11 mouse cellular contexts compared by ENCODE assay signal in the genomic region with DNA sequence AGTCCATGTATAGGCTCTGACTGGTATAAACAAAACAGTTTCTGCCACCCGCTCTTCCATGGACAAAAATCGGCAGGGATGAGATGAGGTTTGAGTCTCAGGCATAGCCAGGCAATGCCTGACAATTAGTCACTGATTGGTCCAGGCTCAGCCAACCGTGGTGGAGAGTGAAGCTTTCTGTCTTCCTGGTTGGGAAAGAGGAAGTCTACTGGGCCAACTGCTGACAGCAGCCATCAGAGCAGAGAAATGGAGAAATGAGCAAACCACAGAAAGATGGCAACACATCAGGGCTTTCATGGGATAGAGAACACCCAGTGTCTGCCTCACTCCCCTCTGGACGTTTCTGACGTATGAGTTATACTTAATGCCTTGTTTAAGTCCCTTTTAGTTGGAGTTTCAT. TPM values are rescaled to one million over a fixed set of nuclear protein-coding genes. Genes with fewer than 3 reads are reported as not detected.
DNase-seq lines count a peak whose midpoint lies in the region; ATAC-seq lines count a peak whose summit lies in the region.
"Had no signal": no experiment of that assay in that cellular context is flagged by ENCODE, and none has a peak within 500 bp of the region (broad histone marks: within the 10 kb centered on the region; RNA-seq: fewer than 3 reads in every experiment).

No protein-coding gene starts in this region.

- no peak overlapping the region for H3K4me3 ChIP-seq in lung, embryonic 16.5 days (ENCODE audit: low read length)
- no peak overlapping the region for H3K4me3 ChIP-seq in hindbrain, embryonic 16.5 days (ENCODE audit: low read length)
- H3K4me3 ChIP-seq: forebrain, embryonic 13.5 days; limb, embryonic 13.5 days had no signal

- H3K9me3 ChIP-seq in lung, embryonic 16.5 days (ENCODE audit: control insufficient read depth, low read length): no peaks in the 10 kb centered on the region
- no peaks in the 10 kb centered on the region for H3K9me3 ChIP-seq in hindbrain, embryonic 16.5 days (ENCODE audit: control insufficient read depth, low read length)
- H3K9me3 ChIP-seq: forebrain, embryonic 13.5 days; limb, embryonic 13.5 days had no signal

- DNase-seq in frontal cortex, postnatal 10 days (ENCODE audit: low spot score in 2 of 2): no peak
- peak; percentile 31 to 33 for DNase-seq in spleen, adult 18-20 months
- no peak for DNase-seq in spleen, adult 12 weeks (ENCODE audit: low spot score)
- DNase-seq in left cerebral cortex, postnatal 14 days (ENCODE audit: low spot score in 2 of 2): no peak
- DNase-seq in T-cell, adult 2 months (ENCODE audit: low spot score): no peak

- 42% methylated on average over 5 of the region's 5 CpGs for WGBS in lung, embryonic 16.5 days
- 82% methylated on average over 5 of the region's 5 CpGs for WGBS in hindbrain, embryonic 16.5 days

- intact Hi-C loops in left cerebral cortex, postnatal 14 days (cut with DNase I): no loop called here

- no peak overlapping the region for H3K9ac ChIP-seq in lung, embryonic 16.5 days (ENCODE audit: low read length)
- no peak overlapping the region for H3K9ac ChIP-seq in hindbrain, embryonic 16.5 days (ENCODE audit: low read depth, low read length)
- H3K9ac ChIP-seq: forebrain, embryonic 13.5 days; limb, embryonic 13.5 days had no signal

- peaks cover 8% of the 10 kb centered on the region for H3K4me1 ChIP-seq in lung, embryonic 16.5 days (replicated peaks; ENCODE audit: control insufficient read depth, insufficient read depth, low read length)
- no peaks in the 10 kb centered on the region for H3K4me1 ChIP-seq in hindbrain, embryonic 16.5 days (ENCODE audit: control insufficient read depth, insufficient read depth, low read depth, low read length)
- H3K4me1 ChIP-seq: forebrain, embryonic 13.5 days had no signal

- no peaks in the 10 kb centered on the region for H3K36me3 ChIP-seq in lung, embryonic 16.5 days (ENCODE audit: control insufficient read depth, insufficient read depth, low read length)
- H3K36me3 ChIP-seq in hindbrain, embryonic 16.5 days (ENCODE audit: control insufficient read depth, insufficient read depth, low read length): no peaks in the 10 kb centered on the region
- H3K36me3 ChIP-seq: limb, embryonic 13.5 days had no signal

- H3K27ac ChIP-seq in lung, embryonic 16.5 days (ENCODE audit: low read length): peak overlapping the region; percentile 69
- H3K27ac ChIP-seq in hindbrain, embryonic 16.5 days (ENCODE audit: low read depth, low read length): no peak overlapping the region
- H3K27ac ChIP-seq: forebrain, embryonic 13.5 days; limb, embryonic 13.5 days had no signal

- H3K4me2 ChIP-seq in lung, embryonic 16.5 days (ENCODE audit: low read depth, low read length): no peak overlapping the region
- H3K4me2 ChIP-seq in hindbrain, embryonic 16.5 days (ENCODE audit: low read length): no peak overlapping the region
- H3K4me2 ChIP-seq: forebrain, embryonic 13.5 days; limb, embryonic 13.5 days had no signal

- ATAC-seq in frontal cortex, adult (ENCODE audit: low TSS enrichment): peak; percentile 20; the same call in 1 of the 2 replicates
- ATAC-seq in lung, embryonic 16.5 days (ENCODE audit: low read depth): peak; percentile 77
- ATAC-seq in hindbrain, embryonic 16.5 days: no peak
- ATAC-seq: intestine, embryonic 16.5 days had no signal

- H3K27me3 ChIP-seq in lung, embryonic 16.5 days (ENCODE audit: control insufficient read depth, insufficient read depth, low read depth, low read length): no peaks in the 10 kb centered on the region
- no peaks in the 10 kb centered on the region for H3K27me3 ChIP-seq in hindbrain, embryonic 16.5 days (replicated peaks; ENCODE audit: control insufficient read depth, insufficient read depth, low read length)
- H3K27me3 ChIP-seq: forebrain, embryonic 13.5 days; limb, embryonic 13.5 days had no signal

RNA-seq across cellular contexts. Expression of gene Itga8, which starts 15.6 kb away (rescaled TPM):
- 33.4 and 36.7 TPM in 2 replicates for polyA plus RNA-seq in lung, embryonic 16.5 days (2015; fragmentation: Nextera tagmentation; extraction: Ambion mirVana)
- total RNA-seq in left cerebral cortex, postnatal 14 days (2021): 1 to 10 TPM; 4.8 to 6.0 TPM
- polyA plus RNA-seq in hindbrain, embryonic 16.5 days (2015; fragmentation: Nextera tagmentation; extraction: Ambion mirVana): 3.1 and 4.0 TPM in 2 replicates

Comparison
In these comparisons a context has a peak if more than half of its experiments do, and no peak if none do; other contexts are left out.
1. DNase-seq: peak in spleen, adult 18-20 months (2 of 2); none in frontal cortex, postnatal 10 days (0 of 2), spleen, adult 12 weeks (single experiment), left cerebral cortex, postnatal 14 days (0 of 2) and T-cell, adult 2 months (single experiment).